Mouse (Mus musculus): Measurements from ENCODE around the gene 4930548H24Rik.

- TF ChIP-seq POLR2A (IDR thresholded peaks at IDR 0.05; ENCODE audit: low read depth, low read length) (no peak), CTCF (IDR thresholded peaks at IDR 0.05; ENCODE audit: extremely low read depth, insufficient read length, insufficient replicate concordance, low read depth, low read length) (no peak)
These were observed 41.7 kb downstream of the 4930548H24Rik start for GRCm38 (mm10) chr5:31527117-31527680.

All from small intestine, adult 2 months (tissue).